Mouse (Mus musculus) neural tube, embryonic 15.5 days (tissue): ENCODE data around the gene Ifnl2. TPM values are rescaled to one million over a fixed set of nuclear protein-coding genes. Genes with fewer than 3 reads are reported as not detected.
A peak's percentile ranks its signal among the peaks of the same experiment; 100 is the strongest.

Source experiments
- ATAC-seq: fragments of 200-750 bp; cut with Nextera tagmentation; 2 replicates; pipeline ENCODE4 v1.8.0; 2017; ENCODE audit warnings: mild to moderate bottlenecking, moderate TSS enrichment, moderate library complexity; ENCODE audit not compliant: low FRiP score
- H3K27ac ChIP-seq: fragments of 300-500 bp; sonication (generic); replicated peaks from 2 replicates; pipeline ENCODE4 v1.5.1; 2015; ENCODE audit warnings: mild to moderate bottlenecking, inconsistent platforms
- H3K27me3 ChIP-seq: fragments of 300-500 bp; sonication (generic); replicated peaks from 2 replicates; pipeline ENCODE4 v1.6.1; 2015; ENCODE audit warnings: inconsistent platforms
- H3K36me3 ChIP-seq: fragments of 300-500 bp; sonication (generic); 2 replicates; pipeline ENCODE4 v1.6.1; 2015; ENCODE audit warnings: inconsistent platforms
- H3K4me1 ChIP-seq: fragments of 300-500 bp; sonication (generic); 2 replicates; pipeline ENCODE4 v1.6.1; 2015; ENCODE audit warnings: inconsistent platforms
- H3K4me2 ChIP-seq: fragments of 300-500 bp; sonication (generic); 2 replicates; pipeline ENCODE4 v1.6.1; 2015; ENCODE audit warnings: inconsistent platforms, mild to moderate bottlenecking, moderate library complexity
- H3K4me3 ChIP-seq: fragments of 300-500 bp; sonication (generic); replicated peaks from 2 replicates; pipeline ENCODE4 v1.5.1; 2015; ENCODE audit warnings: mild to moderate bottlenecking, inconsistent platforms
- H3K9ac ChIP-seq: fragments of 300-500 bp; sonication (generic); replicated peaks from 2 replicates; pipeline ENCODE4 v1.6.1; 2015; ENCODE audit warnings: mild to moderate bottlenecking, inconsistent platforms
- H3K9me3 ChIP-seq: fragments of 300-500 bp; sonication (generic); replicated peaks from 2 replicates; pipeline ENCODE4 v1.6.1; 2016; ENCODE audit warnings: inconsistent platforms
- WGBS: fragments of 180-500 bp; shearing (Covaris S2); methylation state at CpG from one replicate; pipeline ENCODE4 v1.1.7; 2015; ENCODE audit warnings: mixed read lengths; 5-methylcytosine and 5-hydroxymethylcytosine counted together
- polyA plus RNA-seq: library from polyadenylated mRNA; unstranded; fragments of >200 nt; fragmentation: Nextera tagmentation; extraction: Ambion mirVana; gene quantifications from 2 replicates; pipeline ENCODE4 v1.2.1, GENCODE M21; 2015

Gene Ifnl2
- polyA plus RNA-seq, 1 experiment from 2014 or later: not detected

- Histone ChIP-seq H3K27ac (no peak overlapping the region), H3K9me3 (no peaks in the 10 kb centered on the region), H3K36me3 (no peaks in the 10 kb centered on the region), H3K27me3 (peaks cover 4% of the 10 kb centered on the region; the same call in 1 of the 2 replicates), H3K9ac (no peak overlapping the region), H3K4me1 (peaks cover 11% of the 10 kb centered on the region), H3K4me2 (0 out of 2 replicates have a peak overlapping the region, but pooled peaks have one; percentile 4), H3K4me3 (no peak overlapping the region)
- ATAC-seq: no peak
- 7% methylated on average over 10 of the region's 10 CpGs for WGBS
Measured at GRCm38 (mm10) chr7:28490410-28490809, 19.8 kb downstream of the Ifnl2 start.

GRCm38 (mm10) chr7:28488030-28488491 is 22.2 kb downstream of the Ifnl2 start:
- Histone ChIP-seq H3K4me1 (peaks cover 9% of the 10 kb centered on the region), H3K9ac (0 out of 2 replicates have a peak overlapping the region, but pooled peaks have one; percentile 0), H3K9me3 (no peaks in the 10 kb centered on the region), H3K4me3 (peak overlapping the region; percentile 28), H3K4me2 (peak overlapping the region; percentile 56), H3K27ac (no peak overlapping the region), H3K36me3 (no peaks in the 10 kb centered on the region), H3K27me3 (peaks cover 4% of the 10 kb centered on the region; the same call in 1 of the 2 replicates)
- no peak for ATAC-seq
- WGBS: 3% methylated on average over 16 of the region's 16 CpGs

- peaks cover 16% of the 10 kb centered on the region for H3K4me1 ChIP-seq
- 23% methylated on average over 4 of the region's 4 CpGs for WGBS
- no peak for ATAC-seq
Measured at GRCm38 (mm10) chr7:28484192-28484591, 26.1 kb downstream of the Ifnl2 start.

GRCm38 (mm10) chr7:28482854-28483253 is 27.4 kb downstream of the Ifnl2 start:
- peaks cover 10% of the 10 kb centered on the region for H3K4me1 ChIP-seq
- H3K27me3 ChIP-seq: no peaks in the 10 kb centered on the region
- no peak overlapping the region for H3K9ac ChIP-seq
- 75% methylated on average over 11 of the region's 11 CpGs for WGBS
- no peak overlapping the region for H3K4me3 ChIP-seq
- no peak overlapping the region for H3K27ac ChIP-seq
- H3K36me3 ChIP-seq: no peaks in the 10 kb centered on the region
- H3K4me2 ChIP-seq: no peak overlapping the region
- no peaks in the 10 kb centered on the region for H3K9me3 ChIP-seq
- no peak for ATAC-seq

More at GRCm38 (mm10) chr7:28484192-28484591, 26.1 kb downstream of the Ifnl2 start:
- Histone ChIP-seq H3K9me3 (no peaks in the 10 kb centered on the region), H3K4me3 (no peak overlapping the region), H3K36me3 (no peaks in the 10 kb centered on the region), H3K27ac (no peak overlapping the region), H3K4me2 (no peak overlapping the region), H3K9ac (no peak overlapping the region), H3K27me3 (peaks cover 4% of the 10 kb centered on the region; the same call in 1 of the 2 replicates)

GRCm38 (mm10) chr7:28478854-28479253 is 31.4 kb downstream of the Ifnl2 start:
- no peak overlapping the region for H3K9ac ChIP-seq
- no peaks in the 10 kb centered on the region for H3K36me3 ChIP-seq
- H3K9me3 ChIP-seq: no peaks in the 10 kb centered on the region
- ATAC-seq: no peak
- no peaks in the 10 kb centered on the region for H3K27me3 ChIP-seq
- H3K4me1 ChIP-seq: peaks cover 7% of the 10 kb centered on the region; the same call in 1 of the 2 replicates
- WGBS: 14% methylated on average over 8 of the region's 8 CpGs
- H3K27ac ChIP-seq: no peak overlapping the region
- no peak overlapping the region for H3K4me2 ChIP-seq
- H3K4me3 ChIP-seq: no peak overlapping the region

- Histone ChIP-seq H3K4me1 (peaks cover 5% of the 10 kb centered on the region; the same call in 1 of the 2 replicates), H3K4me3 (no peak overlapping the region), H3K27me3 (no peaks in the 10 kb centered on the region), H3K9me3 (no peaks in the 10 kb centered on the region), H3K27ac (no peak overlapping the region), H3K4me2 (no peak overlapping the region), H3K36me3 (no peaks in the 10 kb centered on the region), H3K9ac (no peak overlapping the region)
- no peak for ATAC-seq
- 81% methylated on average over 5 of the region's 5 CpGs for WGBS
Measured at GRCm38 (mm10) chr7:28477363-28477762, 32.9 kb downstream of the Ifnl2 start.

GRCm38 (mm10) chr7:28476191-28476590 is 34.1 kb downstream of the Ifnl2 start:
- no peak for ATAC-seq
- Histone ChIP-seq H3K9me3 (no peaks in the 10 kb centered on the region), H3K9ac (no peak overlapping the region), H3K4me3 (no peak overlapping the region), H3K4me1 (no peaks in the 10 kb centered on the region), H3K27ac (no peak overlapping the region), H3K4me2 (no peak overlapping the region), H3K27me3 (no peaks in the 10 kb centered on the region), H3K36me3 (no peaks in the 10 kb centered on the region)
- WGBS: 90% methylated on average over 6 of the region's 6 CpGs

- 4% methylated on average over 63 of the region's 63 CpGs for WGBS
- Histone ChIP-seq H3K27me3 (peaks cover 13% of the 10 kb centered on the region; the same call in 1 of the 2 replicates), H3K4me2 (peak overlapping the region; percentile 57), H3K4me1 (peaks cover 36% of the 10 kb centered on the region), H3K27ac (no peak overlapping the region), H3K9ac (peak overlapping the region; percentile 8; the same call in 1 of the 2 replicates), H3K36me3 (peaks cover 28% of the 10 kb centered on the region), H3K4me3 (peak overlapping the region; percentile 31), H3K9me3 (no peaks in the 10 kb centered on the region)
- no peak for ATAC-seq
Measured at GRCm38 (mm10) chr7:28467213-28467751, 43.0 kb downstream of the Ifnl2 start.

GRCm38 (mm10) chr7:28466721-28467212 is 43.5 kb downstream of the Ifnl2 start:
- Histone ChIP-seq H3K4me1 (peaks cover 36% of the 10 kb centered on the region), H3K27ac (no peak overlapping the region), H3K9me3 (no peaks in the 10 kb centered on the region), H3K4me3 (peak overlapping the region; percentile 31), H3K4me2 (peak overlapping the region; percentile 57), H3K27me3 (peaks cover 13% of the 10 kb centered on the region; the same call in 1 of the 2 replicates), H3K9ac (peak overlapping the region; percentile 8; the same call in 1 of the 2 replicates), H3K36me3 (peaks cover 33% of the 10 kb centered on the region)
- no peak for ATAC-seq
- WGBS: 19% methylated on average over 38 of the region's 40 CpGs

- Histone ChIP-seq H3K9me3 (no peaks in the 10 kb centered on the region), H3K27ac (no peak overlapping the region; the same call in 1 of the 2 replicates), H3K4me3 (peak overlapping the region; percentile 17), H3K9ac (no peak overlapping the region), H3K36me3 (peaks cover 47% of the 10 kb centered on the region), H3K27me3 (peaks cover 13% of the 10 kb centered on the region; the same call in 1 of the 2 replicates), H3K4me1 (peaks cover 36% of the 10 kb centered on the region), H3K4me2 (peak overlapping the region; percentile 41)
- peak; percentile 81 for ATAC-seq
- 68% methylated on average over 10 of the region's 10 CpGs for WGBS
Measured at GRCm38 (mm10) chr7:28464416-28465212, 45.6 kb downstream of the Ifnl2 start.

GRCm38 (mm10) chr7:28462769-28463168 is 47.5 kb downstream of the Ifnl2 start:
- Histone ChIP-seq H3K9ac (no peak overlapping the region), H3K36me3 (peaks cover 57% of the 10 kb centered on the region), H3K4me2 (no peak overlapping the region), H3K4me3 (no peak overlapping the region), H3K27me3 (peaks cover 13% of the 10 kb centered on the region; the same call in 1 of the 2 replicates), H3K9me3 (no peaks in the 10 kb centered on the region), H3K27ac (no peak overlapping the region), H3K4me1 (peaks cover 36% of the 10 kb centered on the region)
- WGBS: 98% methylated on average over 2 of the region's 2 CpGs
- ATAC-seq: no peak
